Mouse (Mus musculus): ENCODE results near the gene Kras.

Gene Kras

GRCm38 (mm10) chr6:145249291-145250184 is 501 bp downstream of the Kras start:
- in situ Hi-C loops (cut with MboI, MseI): loop anchor here (5.0 kb wide), 1 partner anchor 93 kb away; no protein-coding TSS in a partner anchor

GRCm38 (mm10) chr6:145247886-145248285 is 2.2 kb downstream of the Kras start:
- in situ Hi-C loops (cut with MboI, MseI): no loop called here

- in situ Hi-C loops (cut with MboI, MseI): no loop called here
These were observed 3.2 kb downstream of the Kras start for GRCm38 (mm10) chr6:145246841-145247240.

GRCm38 (mm10) chr6:145242521-145242920 is 7.5 kb downstream of the Kras start:
- in situ Hi-C loops (cut with MboI, MseI): no loop called here

- in situ Hi-C loops (cut with MboI, MseI): no loop called here
These were observed 9.8 kb downstream of the Kras start for GRCm38 (mm10) chr6:145240285-145240684.

GRCm38 (mm10) chr6:145237148-145237547 is 12.9 kb downstream of the Kras start:
- in situ Hi-C loops (cut with MboI, MseI): no loop called here

GRCm38 (mm10) chr6:145235367-145235766 is 14.7 kb downstream of the Kras start:
- in situ Hi-C loops (cut with MboI, MseI): no loop called here

GRCm38 (mm10) chr6:145234391-145234790 is 15.6 kb downstream of the Kras start:
- in situ Hi-C loops (cut with MboI, MseI): no loop called here

GRCm38 (mm10) chr6:145226296-145226695 is 23.7 kb downstream of the Kras start:
- in situ Hi-C loops (cut with MboI, MseI): no loop called here

GRCm38 (mm10) chr6:145224246-145224645 is 25.8 kb downstream of the Kras start:
- in situ Hi-C loops (cut with MboI, MseI): no loop called here

GRCm38 (mm10) chr6:145215826-145216225 is 34.2 kb downstream of the Kras start:
- in situ Hi-C loops (cut with MboI, MseI): no loop called here

- in situ Hi-C loops (cut with MboI, MseI): no loop called here
These were observed 36.1 kb downstream of the Kras start for GRCm38 (mm10) chr6:145213916-145214315.

- in situ Hi-C loops (cut with MboI, MseI): no loop called here
These were observed 38.4 kb downstream of the Kras start for GRCm38 (mm10) chr6:145211376-145212305.

- in situ Hi-C loops (cut with MboI, MseI): no loop called here
These were observed 39.2 kb downstream of the Kras start, which contains the start of the genes Casc1 and Etfrf1 for GRCm38 (mm10) chr6:145210816-145211338. Casc1 (minus strand) TSS chr6:145211005. Etfrf1 (plus strand) TSS chr6:145211134.

- in situ Hi-C loops (cut with MboI, MseI): no loop called here
These were observed 39.9 kb downstream of the Kras start for GRCm38 (mm10) chr6:145210056-145210680.

GRCm38 (mm10) chr6:145205142-145205541 is 44.9 kb downstream of the Kras start:
- in situ Hi-C loops (cut with MboI, MseI): no loop called here

GRCm38 (mm10) chr6:145204440-145204839 is 45.6 kb downstream of the Kras start:
- in situ Hi-C loops (cut with MboI, MseI): no loop called here

GRCm38 (mm10) chr6:145202432-145203125 is 47.5 kb downstream of the Kras start:
- in situ Hi-C loops (cut with MboI, MseI): no loop called here

- in situ Hi-C loops (cut with MboI, MseI): loop anchor here (5.0 kb wide), 1 partner anchor 149 kb away; no protein-coding TSS in a partner anchor
These were observed 51.9 kb downstream of the Kras start for GRCm38 (mm10) chr6:145197949-145198686.

- in situ Hi-C loops (cut with MboI, MseI): loop anchor here (5.0 kb wide), 1 partner anchor 101 kb away; no protein-coding TSS in a partner anchor
These were observed 56.6 kb downstream of the Kras start for GRCm38 (mm10) chr6:145193446-145193845.

Data from regulatory T cell (primary cell).